Mouse (Mus musculus) ES-Bruce4 (cell line): ENCODE results near the gene Ermn. TPM values are rescaled to one million over a fixed set of nuclear protein-coding genes. Genes with fewer than 3 reads are reported as not detected.

Source experiments
- H3K27ac ChIP-seq: 2 replicates; pipeline ENCODE4 v1.5.1; 2012; ENCODE audit warnings: low read length, inconsistent platforms; ENCODE audit not compliant: insufficient read depth
- H3K27me3 ChIP-seq: 2 replicates; pipeline ENCODE4 v1.6.1; 2012; ENCODE audit warnings: mild to moderate bottlenecking, low read length, inconsistent platforms; ENCODE audit not compliant: control insufficient read depth, poor library complexity, insufficient read depth, severe bottlenecking
- H3K36me3 ChIP-seq: 2 replicates; pipeline ENCODE4 v1.6.1; 2012; ENCODE audit warnings: inconsistent platforms, mild to moderate bottlenecking, low read length, moderate library complexity; ENCODE audit not compliant: control insufficient read depth, poor library complexity, insufficient read depth, severe bottlenecking
- H3K4me1 ChIP-seq: one replicate; pipeline ENCODE4 v1.8.1; 2011; ENCODE audit warnings: low read length; ENCODE audit not compliant: control insufficient read depth, insufficient read depth
- H3K4me3 ChIP-seq: 2 replicates; pipeline ENCODE4 v1.5.1; 2011; ENCODE audit warnings: low read depth, mild to moderate bottlenecking, low read length
- H3K9ac ChIP-seq: 2 replicates; pipeline ENCODE4 v1.6.1; 2012; ENCODE audit warnings: low read depth, mild to moderate bottlenecking, inconsistent platforms; ENCODE audit not compliant: poor library complexity, severe bottlenecking
- H3K9me3 ChIP-seq: replicated peaks from 2 replicates; pipeline ENCODE4 v1.6.1; 2012; ENCODE audit warnings: mild to moderate bottlenecking, low read length, inconsistent platforms; ENCODE audit not compliant: control insufficient read depth, poor library complexity, insufficient read depth, severe bottlenecking
- CTCF ChIP-seq: IDR thresholded peaks from one replicate; pipeline ENCODE4 v1.8.1; 2011; ENCODE audit warnings: low read depth, low read length
- EP300 ChIP-seq: IDR thresholded peaks from 2 replicates; pipeline ENCODE4 v1.6.1; 2011; ENCODE audit warnings: low read depth, low read length; ENCODE audit not compliant: insufficient read depth
- POLR2A ChIP-seq: IDR thresholded peaks from one replicate; pipeline ENCODE4 v1.8.1; 2011; ENCODE audit warnings: low read length; ENCODE audit not compliant: insufficient read depth
- polyA plus RNA-seq: library from polyadenylated mRNA; stranded (reverse); fragments of >200 nt; gene quantifications from 2 replicates; pipeline ENCODE4 v1.2.4, GENCODE M21; 2011; ENCODE audit warnings: low read depth; ENCODE audit not compliant: missing spikeins, insufficient read depth, insufficient read length

Ermn gene
- polyA plus RNA-seq, 1 experiment: not detected

DNA sequence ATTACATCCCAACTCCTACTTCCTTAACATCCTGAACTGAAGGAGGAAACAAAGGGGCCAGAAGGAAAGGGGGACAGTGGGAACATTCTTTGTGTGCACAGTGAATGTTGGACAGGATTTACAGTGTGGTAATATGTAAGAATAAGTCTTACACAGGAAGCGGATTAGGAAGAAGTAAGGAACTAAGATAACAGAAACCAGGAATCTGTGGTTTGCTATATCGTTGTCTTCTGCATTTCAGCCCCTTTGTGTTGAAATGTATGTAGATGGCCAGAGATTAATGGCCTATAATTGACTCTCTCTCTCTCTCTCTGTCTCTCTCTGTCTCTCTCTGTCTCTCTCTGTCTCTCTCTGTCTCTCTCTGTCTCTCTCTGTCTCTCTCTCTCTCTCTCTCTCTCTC, 15.7 kb downstream of the Ermn start:
- no peaks in the 10 kb centered on the region for H3K36me3 ChIP-seq
- TF ChIP-seq EP300 (no peak), POLR2A (no peak), CTCF (no peak)
- no peaks in the 10 kb centered on the region for H3K27me3 ChIP-seq
- no peaks in the 10 kb centered on the region for H3K4me1 ChIP-seq
- no peak overlapping the region for H3K9ac ChIP-seq
- H3K27ac ChIP-seq: no peak overlapping the region
- H3K4me3 ChIP-seq: no peak overlapping the region
- H3K9me3 ChIP-seq: no peaks in the 10 kb centered on the region

GRCm38 (mm10) chr2:58035635-58036034, 17.0 kb downstream of the Ermn start:
- H3K4me3 ChIP-seq: no peak overlapping the region
- no peaks in the 10 kb centered on the region for H3K27me3 ChIP-seq
- H3K9ac ChIP-seq: no peak overlapping the region
- H3K9me3 ChIP-seq: no peaks in the 10 kb centered on the region
- no peaks in the 10 kb centered on the region for H3K36me3 ChIP-seq
- H3K4me1 ChIP-seq: no peaks in the 10 kb centered on the region
- no peak overlapping the region for H3K27ac ChIP-seq
- no peak for TF ChIP-seq CTCF
- no peak for TF ChIP-seq EP300
- no peak for TF ChIP-seq POLR2A

DNA sequence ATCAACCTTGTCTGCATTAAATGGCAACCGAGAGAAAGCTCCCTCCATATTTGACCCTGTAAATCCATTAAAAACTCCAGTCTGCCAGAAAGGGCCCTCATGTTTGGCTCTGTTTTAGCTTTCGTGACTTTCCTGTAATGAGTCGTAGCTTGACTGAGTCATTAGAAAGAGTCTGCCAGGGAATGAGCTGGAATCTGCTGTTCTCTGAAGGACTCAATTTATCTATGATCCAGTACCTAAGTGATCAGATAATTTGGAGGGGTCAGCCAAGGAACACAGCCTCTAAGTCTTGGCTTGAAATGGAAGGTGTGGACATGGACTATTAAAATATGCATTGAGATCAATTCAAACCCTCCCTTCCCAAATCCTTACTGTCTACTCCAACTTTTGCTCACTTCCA, 21.2 kb downstream of the Ermn start:
- TF ChIP-seq CTCF (no peak), EP300 (no peak), POLR2A (no peak)
- H3K36me3 ChIP-seq: no peaks in the 10 kb centered on the region
- H3K4me3 ChIP-seq: no peak overlapping the region
- no peaks in the 10 kb centered on the region for H3K27me3 ChIP-seq
- no peaks in the 10 kb centered on the region for H3K4me1 ChIP-seq
- no peak overlapping the region for H3K27ac ChIP-seq
- H3K9ac ChIP-seq: no peak overlapping the region
- H3K9me3 ChIP-seq: no peaks in the 10 kb centered on the region

GRCm38 (mm10) chr2:58029404-58029803, 23.3 kb downstream of the Ermn start:
- Histone ChIP-seq H3K9ac (no peak overlapping the region), H3K27ac (no peak overlapping the region), H3K36me3 (no peaks in the 10 kb centered on the region), H3K4me1 (no peaks in the 10 kb centered on the region), H3K4me3 (no peak overlapping the region), H3K27me3 (no peaks in the 10 kb centered on the region), H3K9me3 (no peaks in the 10 kb centered on the region)
- TF ChIP-seq POLR2A (no peak), CTCF (no peak), EP300 (no peak)

DNA sequence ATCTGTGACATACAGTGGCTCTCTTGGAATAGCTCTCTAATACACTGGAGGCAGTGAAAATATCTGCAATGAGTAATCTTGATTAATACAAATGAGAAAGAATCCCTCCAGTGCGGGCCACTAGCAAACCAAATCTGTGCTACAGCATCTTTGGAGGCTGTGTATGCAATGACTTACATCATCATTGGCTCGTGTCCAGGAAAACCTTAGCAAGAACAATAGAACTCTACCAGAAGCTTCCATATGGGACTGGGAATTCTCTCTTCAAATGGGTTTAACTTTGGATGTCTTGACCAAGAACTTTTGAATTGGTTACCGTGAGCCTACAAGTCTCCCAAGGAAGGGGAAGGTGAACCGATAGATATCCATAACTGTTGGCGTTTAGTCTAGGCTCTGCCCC, 25.9 kb downstream of the Ermn start:
- no peaks in the 10 kb centered on the region for H3K4me1 ChIP-seq
- H3K27ac ChIP-seq: no peak overlapping the region
- H3K4me3 ChIP-seq: no peak overlapping the region
- peaks cover 2% of the 10 kb centered on the region; the same call in 1 of the 2 replicates for H3K27me3 ChIP-seq
- no peak for TF ChIP-seq POLR2A
- TF ChIP-seq EP300: no peak
- TF ChIP-seq CTCF: no peak
- H3K9ac ChIP-seq: no peak overlapping the region
- H3K9me3 ChIP-seq: no peaks in the 10 kb centered on the region
- no peaks in the 10 kb centered on the region for H3K36me3 ChIP-seq

DNA sequence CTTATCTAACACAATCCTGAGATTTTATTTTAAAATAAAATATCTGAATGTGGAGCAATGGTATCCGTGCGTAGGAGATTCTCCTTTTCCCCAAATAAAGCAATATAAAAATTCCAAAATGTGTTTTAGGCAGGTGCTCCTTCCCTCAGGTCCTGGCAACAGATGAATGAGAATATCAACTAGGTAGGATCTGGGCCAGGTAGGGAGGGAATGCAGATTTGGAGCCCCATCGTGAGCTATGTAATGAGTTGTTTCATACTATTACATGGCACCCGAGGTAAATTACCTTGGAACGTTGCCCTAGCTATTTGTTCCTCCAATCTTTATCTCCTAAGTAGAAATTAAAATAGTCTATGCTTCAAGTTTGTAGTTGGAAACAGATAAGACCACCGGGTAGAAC, 29.1 kb downstream of the Ermn start:
- TF ChIP-seq POLR2A (no peak), EP300 (no peak), CTCF (no peak)
- H3K4me1 ChIP-seq: no peaks in the 10 kb centered on the region
- H3K27me3 ChIP-seq: peaks cover 2% of the 10 kb centered on the region; the same call in 1 of the 2 replicates
- H3K9ac ChIP-seq: no peak overlapping the region
- no peak overlapping the region for H3K27ac ChIP-seq
- no peak overlapping the region for H3K4me3 ChIP-seq
- H3K36me3 ChIP-seq: no peaks in the 10 kb centered on the region
- H3K9me3 ChIP-seq: no peaks in the 10 kb centered on the region
